Mouse (Mus musculus) CH12.LX (cell line): Measurements from ENCODE around the gene Ripk1.

Experiments used
- CTCF ChIP-seq, 2 experiments: IDR thresholded peaks in 1 of 2; conservative IDR thresholded peaks in 1 of 2; 2 replicates each; pipeline ENCODE4 v1.5.1; 2011 to 2012; ENCODE audit warnings: low read depth in 2 of 2, low read length in 2 of 2, improper control_type of control experiment in 1 of 2, inconsistent platforms in 1 of 2, mild to moderate bottlenecking in 1 of 2, moderate library complexity in 1 of 2
- ELF1 ChIP-seq: IDR thresholded peaks from 2 replicates; pipeline ENCODE4 v1.6.1; 2014; ENCODE audit warnings: low read depth, mild to moderate bottlenecking, inconsistent platforms, low read length, improper control_type of control experiment
- JUND ChIP-seq: conservative IDR thresholded peaks from 2 replicates; pipeline ENCODE4 v1.6.1; 2011; ENCODE audit warnings: low read depth, low read length, improper control_type of control experiment
- MAX ChIP-seq: IDR thresholded peaks from 2 replicates; pipeline ENCODE4 v1.6.1; 2011; ENCODE audit warnings: low read length, improper control_type of control experiment
- MEF2A ChIP-seq: IDR thresholded peaks from 2 replicates; pipeline ENCODE4 v1.6.1; 2014; ENCODE audit warnings: low read depth, mild to moderate bottlenecking, inconsistent platforms, low read length, improper control_type of control experiment, borderline replicate concordance
- MYC ChIP-seq: IDR thresholded peaks from 2 replicates; pipeline ENCODE4 v1.6.1; 2011; ENCODE audit warnings: low read depth, mild to moderate bottlenecking, improper control_type of control experiment, low read length
- NELFE ChIP-seq: IDR thresholded peaks from 2 replicates; pipeline ENCODE4 v1.6.1; 2011; ENCODE audit warnings: low read depth, low read length, improper control_type of control experiment
- POLR2A ChIP-seq: IDR thresholded peaks from 2 replicates; pipeline ENCODE4 v1.6.1; 2011; ENCODE audit warnings: low read depth, mild to moderate bottlenecking, improper control_type of control experiment, low read length
- UBTF ChIP-seq: IDR thresholded peaks from 2 replicates; pipeline ENCODE4 v1.6.1; 2012; ENCODE audit warnings: low read depth, mild to moderate bottlenecking, inconsistent platforms, low read length, improper control_type of control experiment, moderate library complexity
- USF1 ChIP-seq: IDR thresholded peaks from 2 replicates; pipeline ENCODE4 v1.6.1; 2014; ENCODE audit warnings: low read depth, mild to moderate bottlenecking, inconsistent platforms, low read length, improper control_type of control experiment
- ZNF384 ChIP-seq: IDR thresholded peaks from 2 replicates; pipeline ENCODE4 v1.6.1; 2012; ENCODE audit warnings: low read depth, low read length, improper control_type of control experiment, inconsistent platforms

DNA sequence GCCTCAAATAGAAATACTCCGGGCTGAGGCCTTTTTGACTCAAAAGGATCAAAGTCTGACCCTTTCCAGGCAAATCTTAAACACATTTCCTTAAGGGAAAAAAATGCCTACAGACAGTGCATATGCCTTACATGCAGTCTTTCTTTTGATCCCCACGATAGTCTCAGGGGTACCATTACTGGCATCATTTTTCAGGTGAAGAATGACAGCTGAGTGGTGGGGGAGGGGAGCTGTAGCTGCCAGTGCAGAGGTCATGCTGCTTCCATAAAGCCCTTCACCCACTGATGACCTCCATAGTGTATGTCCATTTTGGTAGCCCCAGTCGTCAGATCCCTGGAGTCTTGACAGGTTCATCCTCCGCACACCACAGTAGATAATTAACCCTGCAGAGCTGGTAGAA, 68.1 kb downstream of the Ripk1 start:
- TF ChIP-seq CTCF (conservative IDR thresholded peaks at IDR 0.05 in 1 of 2, IDR thresholded peaks at IDR 0.05 in 1 of 2; ENCODE audit: low read depth in 2 of 2, low read length in 2 of 2) (no peak), JUND (no peak), USF1 (no peak), POLR2A (no peak), MYC (no peak), ZNF384 (no peak), MAX (no peak), MEF2A (no peak), UBTF (no peak), ELF1 (no peak), NELFE (no peak)
